Mouse (Mus musculus) heart, adult 11 months (tissue): ENCODE measurements around the gene Gm6899.
A peak's percentile ranks its signal among the peaks of the same experiment; 100 is the strongest.

Source experiments
- DNase-seq: peaks from one replicate; pipeline ENCODE4 v3.0.0; 2022

Gene Gm6899

GRCm38 (mm10) chr11:26593061-26594059, at the start of gene Gm6899, which contains the start of gene Vrk2:
Gene Gm6899, plus strand, starts transcription at chr11:26593241.
Gene Vrk2, minus strand, starts transcription at chr11:26593999.
- DNase-seq: peak; percentile 99

DNA sequence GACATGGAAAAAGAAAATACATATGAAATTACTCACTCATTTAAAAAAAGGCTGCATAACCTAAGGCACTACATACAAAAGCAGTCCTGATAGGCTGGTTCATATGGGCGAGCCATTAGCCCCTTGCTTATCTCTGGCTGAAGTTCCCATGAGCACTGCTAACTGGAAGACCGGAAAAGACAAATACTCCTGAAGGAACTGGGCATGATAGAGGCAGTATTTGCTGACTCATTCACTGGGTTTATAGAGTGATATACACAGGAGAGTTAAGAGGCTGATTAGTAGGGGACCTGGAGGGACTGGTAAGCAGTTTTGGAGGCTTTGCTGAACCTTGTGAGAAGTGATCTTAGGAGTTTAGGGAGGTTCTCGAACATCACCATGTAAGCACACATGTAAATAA, 41.5 kb upstream of the Gm6899 start:
- DNase-seq: no peak

- no peak for DNase-seq
Measured at GRCm38 (mm10) chr11:26585409-26586366, 7.4 kb upstream of the Gm6899 start.

DNA sequence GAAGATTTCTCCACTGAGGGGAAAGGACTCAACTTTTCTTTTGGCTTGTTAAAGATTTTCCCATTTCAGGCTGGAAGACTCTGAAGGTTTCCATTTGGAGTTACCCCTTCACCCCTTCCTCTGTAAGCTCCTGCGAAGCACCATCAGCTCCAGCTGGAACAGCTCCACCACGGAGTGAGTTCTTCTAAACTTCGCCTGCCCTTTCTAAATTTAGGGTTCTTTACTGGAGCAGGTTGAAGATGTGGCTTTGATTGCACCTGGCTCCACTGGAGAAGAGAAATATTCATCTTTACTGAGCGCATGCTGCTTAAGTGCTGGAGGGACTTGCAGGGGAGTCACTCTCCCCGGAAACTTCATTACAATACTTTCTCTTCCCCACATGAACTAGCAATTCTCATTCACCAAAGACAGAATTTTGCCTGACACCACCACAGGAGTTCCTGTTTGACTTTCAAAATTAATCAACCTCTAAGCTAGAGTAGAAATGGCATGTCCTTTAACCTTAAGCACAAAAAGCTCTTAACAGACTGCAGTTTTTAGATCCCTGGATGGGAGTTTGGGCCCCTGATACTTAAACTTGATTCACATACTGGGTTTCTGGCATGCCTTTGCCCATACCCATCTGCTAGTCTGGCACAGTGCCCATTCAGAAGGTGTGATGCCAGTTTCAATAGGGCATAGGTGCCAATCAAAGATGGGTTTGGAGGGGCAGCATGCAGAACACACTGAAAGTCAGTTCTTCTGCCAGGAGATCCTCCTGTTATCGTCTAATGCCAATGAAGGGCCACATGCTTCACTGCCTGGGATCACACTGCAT, 6.5 kb upstream of the Gm6899 start:
- DNase-seq: no peak

DNA sequence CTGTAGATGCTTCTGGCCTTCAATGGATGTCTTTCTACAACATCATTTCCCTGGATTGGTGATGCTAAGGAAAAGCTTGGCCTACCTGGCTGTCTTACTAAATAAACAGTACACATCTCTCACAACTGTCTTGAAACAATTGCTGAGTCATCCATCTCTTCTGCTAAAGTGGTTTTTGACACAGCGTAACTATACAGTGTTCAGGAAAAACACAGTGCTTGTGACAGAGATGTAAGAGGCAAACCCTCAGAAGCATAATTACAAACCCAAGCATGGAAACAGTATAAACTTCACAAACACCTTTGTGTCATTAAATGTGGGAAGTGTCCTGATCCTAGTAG, 5.9 kb upstream of the Gm6899 start:
- DNase-seq: no peak

DNA sequence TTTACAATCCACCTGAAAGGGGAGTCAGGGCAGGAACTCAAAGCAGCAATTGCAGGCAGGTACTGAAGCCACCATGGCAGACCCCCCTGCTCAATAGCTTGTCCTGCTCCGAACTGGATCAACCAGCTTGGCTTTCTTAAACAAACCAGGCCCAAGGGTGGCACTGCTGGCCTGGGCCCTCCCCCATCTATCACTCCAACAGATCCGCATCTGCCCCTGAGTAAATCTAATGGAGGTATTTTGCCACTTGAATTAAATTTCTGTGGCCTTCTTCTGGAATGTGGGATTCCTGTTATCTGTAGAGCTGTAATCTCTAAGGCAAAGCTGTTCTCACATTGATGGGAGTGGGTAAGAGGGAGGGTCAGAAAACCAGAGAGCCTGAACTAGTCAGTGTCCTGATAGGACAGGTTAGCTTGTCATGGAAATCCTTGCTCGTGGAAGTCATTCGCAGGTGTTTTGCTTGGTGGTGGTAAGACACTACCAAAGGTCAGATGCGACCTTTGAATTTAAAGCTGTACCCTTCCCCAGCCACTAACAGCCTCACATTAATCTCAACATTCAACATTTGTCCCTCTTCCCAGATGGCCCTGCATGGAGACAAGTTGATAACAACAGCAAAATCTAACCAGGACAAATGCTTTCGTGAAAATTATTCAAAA, 517 bp upstream of the Gm6899 start:
- DNase-seq: peak; percentile 74

DNA sequence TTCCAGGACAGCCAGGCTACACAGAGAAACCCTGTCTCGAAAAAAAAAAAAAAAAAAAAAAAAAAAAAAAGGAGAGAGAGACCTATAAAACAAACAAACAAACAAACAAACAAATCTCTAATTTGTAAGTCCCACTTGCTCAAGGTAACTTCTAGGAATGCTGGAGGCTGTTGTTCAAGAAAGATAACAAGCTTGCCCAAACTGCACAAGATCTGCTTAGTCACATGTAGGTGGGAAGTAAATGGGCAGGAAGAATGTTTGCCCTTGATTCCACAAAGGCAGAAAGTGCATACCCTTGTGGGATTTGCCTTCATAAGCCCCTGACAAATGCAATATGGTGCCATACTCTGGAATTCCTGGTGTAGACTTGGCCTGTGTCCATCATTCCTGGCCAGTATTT, 1.4 kb downstream of the Gm6899 start:
- no peak for DNase-seq

DNA sequence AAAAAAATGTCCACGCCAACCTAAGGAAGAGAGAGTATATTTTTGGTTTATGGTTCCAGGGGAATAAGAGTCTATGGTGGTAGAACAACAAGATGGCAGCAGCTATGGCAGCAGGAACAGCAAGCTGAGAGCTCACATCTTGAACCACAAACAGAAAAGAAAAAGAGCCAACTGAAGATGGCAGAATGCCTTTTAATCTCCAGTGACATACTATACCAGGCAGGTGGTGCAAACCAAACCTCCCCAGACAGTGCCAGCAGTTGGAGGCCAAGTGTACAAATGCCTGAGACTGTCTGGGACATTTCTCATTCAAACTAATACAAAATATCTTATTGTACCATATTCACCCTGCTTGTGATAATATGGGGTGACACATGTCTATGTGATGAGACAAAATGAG, 3.1 kb downstream of the Gm6899 start:
- no peak for DNase-seq

- DNase-seq: no peak
Measured at GRCm38 (mm10) chr11:26597145-26597544, 4.1 kb downstream of the Gm6899 start.

DNA sequence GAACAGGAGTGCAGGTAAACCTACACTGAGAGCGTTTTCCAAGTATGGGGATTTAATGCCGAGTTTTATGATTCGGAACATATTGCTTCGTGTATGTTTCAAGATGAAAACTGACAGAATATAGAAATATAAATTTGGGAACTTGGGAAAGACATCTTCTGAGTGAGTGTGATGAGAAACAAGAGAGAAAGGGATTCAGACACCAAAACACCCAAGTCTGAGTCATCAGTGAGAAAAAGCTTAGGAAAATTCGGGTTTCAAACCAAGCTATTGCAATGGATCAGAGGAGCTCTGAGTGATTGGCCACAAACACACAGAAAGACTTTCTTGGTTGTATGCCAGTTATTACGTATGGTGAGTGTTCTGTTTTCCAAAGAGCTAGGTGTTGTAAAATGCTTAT, 4.7 kb downstream of the Gm6899 start:
- no peak for DNase-seq

GRCm38 (mm10) chr11:26598876-26599275, 5.8 kb downstream of the Gm6899 start:
- no peak for DNase-seq

DNA sequence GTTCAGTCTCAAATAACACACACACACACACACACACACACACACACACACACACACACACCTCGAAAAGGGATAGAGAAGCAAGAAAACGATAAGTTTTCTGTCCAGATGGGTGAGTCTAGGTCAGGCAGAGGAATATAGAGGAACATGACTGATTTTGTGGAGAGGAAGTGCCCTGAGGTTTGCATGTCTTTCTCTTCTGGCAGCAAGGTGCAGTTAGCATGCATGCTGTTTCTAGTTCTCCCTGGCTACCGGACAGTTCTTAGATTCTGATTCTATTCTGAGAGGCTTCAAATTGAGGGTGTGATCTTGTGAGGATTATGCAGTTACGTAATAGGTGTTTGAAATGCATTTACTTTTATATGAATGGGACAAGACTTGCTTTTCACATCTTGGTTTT, 7.7 kb downstream of the Gm6899 start:
- no peak for DNase-seq

GRCm38 (mm10) chr11:26601571-26602175, 8.6 kb downstream of the Gm6899 start:
- DNase-seq: peak; percentile 86

GRCm38 (mm10) chr11:26604061-26604655, 11.1 kb downstream of the Gm6899 start:
- no peak for DNase-seq

DNA sequence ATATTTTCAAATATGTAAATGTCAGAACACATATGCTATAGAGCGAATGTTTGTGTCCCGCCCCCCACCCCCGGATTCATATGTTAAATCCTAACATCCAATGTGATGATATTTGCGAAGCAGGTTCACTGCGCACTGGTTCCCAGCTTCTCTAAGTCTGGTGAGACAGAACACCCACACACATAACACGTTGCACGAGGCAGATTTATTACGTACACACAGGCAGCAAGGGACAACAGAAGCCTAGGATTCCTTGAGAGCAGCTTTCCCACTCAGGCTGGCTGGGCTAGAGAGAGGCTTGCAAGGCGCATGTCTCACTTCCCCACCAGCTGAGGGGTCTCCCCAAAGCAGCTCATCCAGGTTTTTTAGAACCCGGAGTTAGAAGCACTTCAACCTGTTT, 15.8 kb downstream of the Gm6899 start:
- peak; percentile 85 for DNase-seq

DNA sequence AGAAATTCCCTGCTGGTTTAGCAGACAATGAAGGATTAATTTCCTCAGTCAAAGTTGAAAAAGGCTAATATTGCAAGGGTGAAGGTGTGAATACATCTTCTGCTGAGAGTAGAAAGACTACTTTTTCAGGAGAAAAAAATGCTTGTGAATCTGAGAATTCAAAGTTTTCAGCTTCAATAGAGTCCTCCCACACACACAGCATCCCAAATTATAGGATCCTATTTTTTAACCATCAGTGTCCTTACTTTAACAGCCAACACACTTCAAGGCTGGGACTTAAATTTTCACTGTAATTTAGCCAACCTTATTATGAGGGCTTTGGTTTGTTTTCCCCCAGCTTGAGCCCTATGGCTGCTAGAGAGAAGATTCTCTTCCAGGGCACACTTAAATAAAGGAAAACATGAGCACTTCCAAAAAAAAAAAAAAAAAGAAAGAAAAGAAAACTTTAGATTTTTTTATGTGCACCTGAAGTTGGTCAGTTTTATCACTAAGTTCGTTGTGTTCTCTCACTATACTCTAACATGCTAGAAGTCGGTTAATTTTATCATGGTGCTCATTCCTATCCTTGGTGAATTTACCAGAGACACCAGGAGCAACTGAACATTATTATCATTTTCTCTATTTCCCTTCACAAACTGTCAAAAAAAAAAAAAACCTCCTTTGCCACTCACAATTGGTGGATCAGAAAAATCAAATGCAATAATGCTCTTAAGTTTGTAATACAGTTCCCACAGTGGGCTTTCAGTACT, 25.6 kb downstream of the Gm6899 start:
- DNase-seq: no peak

GRCm38 (mm10) chr11:26622727-26623126, 29.7 kb downstream of the Gm6899 start:
- no peak for DNase-seq

- DNase-seq: no peak
Measured at GRCm38 (mm10) chr11:26636239-26636638, 43.2 kb downstream of the Gm6899 start.

GRCm38 (mm10) chr11:26640314-26640785, 47.3 kb downstream of the Gm6899 start:
- DNase-seq: peak; percentile 92

- no peak for DNase-seq
Measured at GRCm38 (mm10) chr11:26642141-26642540, 49.1 kb downstream of the Gm6899 start.
